Mouse (Mus musculus): ENCODE results near the gene Fbxo41.

GRCm38 (mm10) chr6:85472542-85472941, 30.3 kb downstream of the Fbxo41 start:
- TF ChIP-seq CTCF (IDR thresholded peaks at IDR 0.05; ENCODE audit: extremely low read depth, insufficient read length, insufficient replicate concordance, low read depth, low read length): no peak
- TF ChIP-seq POLR2A (IDR thresholded peaks at IDR 0.05; ENCODE audit: low read depth, low read length): no peak

Measured in small intestine, adult 2 months (tissue).